Mouse (Mus musculus) hindbrain, embryonic 11.5 days (tissue): ENCODE data around the gene Bcl2l13. TPM values are rescaled to one million over a fixed set of nuclear protein-coding genes. Genes with fewer than 3 reads are reported as not detected.
A peak's percentile ranks its signal among the peaks of the same experiment; 100 is the strongest.
"Not testable (repeated sequence)": the region's sequence is repeated elsewhere in the genome, so short reads cannot be mapped to it uniquely, and the experiment has no call there.

Experiments
- ATAC-seq: fragments of 200-750 bp; cut with Nextera tagmentation; 2 replicates; pipeline ENCODE4 v1.8.0; 2017; ENCODE audit warnings: mild to moderate bottlenecking, moderate TSS enrichment, moderate library complexity; ENCODE audit not compliant: low FRiP score
- DNase-seq: peaks from one replicate; pipeline ENCODE4 v3.0.0-alpha.2; 2015; ENCODE audit warnings: low spot score
- H3K27ac ChIP-seq: fragments of 300-500 bp; sonication (generic); 2 replicates; pipeline ENCODE4 v1.5.1; 2014; ENCODE audit warnings: mild to moderate bottlenecking, low read depth, low read length
- H3K27me3 ChIP-seq: fragments of 300-500 bp; sonication (generic); 2 replicates; pipeline ENCODE4 v1.6.1; 2014; ENCODE audit warnings: mild to moderate bottlenecking, low read length, moderate library complexity, mixed read lengths; ENCODE audit not compliant: control insufficient read depth, insufficient read depth
- H3K36me3 ChIP-seq: fragments of 300-500 bp; sonication (generic); 2 replicates; pipeline ENCODE4 v1.6.1; 2014; ENCODE audit warnings: mild to moderate bottlenecking, low read length, moderate library complexity, mixed read lengths; ENCODE audit not compliant: control insufficient read depth, insufficient read depth
- H3K4me1 ChIP-seq: fragments of 300-500 bp; sonication (generic); replicated peaks from 2 replicates; pipeline ENCODE4 v1.6.1; 2014; ENCODE audit warnings: low read length, mixed read lengths; ENCODE audit not compliant: control insufficient read depth, insufficient read depth
- H3K4me2 ChIP-seq: fragments of 300-500 bp; sonication (generic); replicated peaks from 2 replicates; pipeline ENCODE4 v1.6.1; 2014; ENCODE audit warnings: mild to moderate bottlenecking, low read depth, low read length
- H3K4me3 ChIP-seq: fragments of 300-500 bp; sonication (generic); 2 replicates; pipeline ENCODE4 v1.5.1; 2014; ENCODE audit warnings: low read depth, low read length
- H3K9ac ChIP-seq: fragments of 300-500 bp; sonication (generic); 2 replicates; pipeline ENCODE4 v1.6.1; 2014; ENCODE audit warnings: low read depth, low read length
- H3K9me3 ChIP-seq: fragments of 300-500 bp; sonication (generic); 2 replicates; pipeline ENCODE4 v1.6.1; 2016; ENCODE audit warnings: low read length; ENCODE audit not compliant: control insufficient read depth
- WGBS: fragments of 180-500 bp; shearing (Covaris S2); extraction: QIAGEN DNeasy Blood & Tissue Kit; methylation state at CpG from one replicate; pipeline ENCODE4 v1.1.7; 2014; 5-methylcytosine and 5-hydroxymethylcytosine counted together
- polyA plus RNA-seq: library from polyadenylated mRNA; unstranded; fragments of >200 nt; fragmentation: Nextera tagmentation; extraction: Ambion mirVana; gene quantifications from 2 replicates; pipeline ENCODE4 v1.2.1, GENCODE M21; 2014

Bcl2l13 gene
- polyA plus RNA-seq, 1 experiment from 2014 or later, result 31.7 TPM

DNA sequence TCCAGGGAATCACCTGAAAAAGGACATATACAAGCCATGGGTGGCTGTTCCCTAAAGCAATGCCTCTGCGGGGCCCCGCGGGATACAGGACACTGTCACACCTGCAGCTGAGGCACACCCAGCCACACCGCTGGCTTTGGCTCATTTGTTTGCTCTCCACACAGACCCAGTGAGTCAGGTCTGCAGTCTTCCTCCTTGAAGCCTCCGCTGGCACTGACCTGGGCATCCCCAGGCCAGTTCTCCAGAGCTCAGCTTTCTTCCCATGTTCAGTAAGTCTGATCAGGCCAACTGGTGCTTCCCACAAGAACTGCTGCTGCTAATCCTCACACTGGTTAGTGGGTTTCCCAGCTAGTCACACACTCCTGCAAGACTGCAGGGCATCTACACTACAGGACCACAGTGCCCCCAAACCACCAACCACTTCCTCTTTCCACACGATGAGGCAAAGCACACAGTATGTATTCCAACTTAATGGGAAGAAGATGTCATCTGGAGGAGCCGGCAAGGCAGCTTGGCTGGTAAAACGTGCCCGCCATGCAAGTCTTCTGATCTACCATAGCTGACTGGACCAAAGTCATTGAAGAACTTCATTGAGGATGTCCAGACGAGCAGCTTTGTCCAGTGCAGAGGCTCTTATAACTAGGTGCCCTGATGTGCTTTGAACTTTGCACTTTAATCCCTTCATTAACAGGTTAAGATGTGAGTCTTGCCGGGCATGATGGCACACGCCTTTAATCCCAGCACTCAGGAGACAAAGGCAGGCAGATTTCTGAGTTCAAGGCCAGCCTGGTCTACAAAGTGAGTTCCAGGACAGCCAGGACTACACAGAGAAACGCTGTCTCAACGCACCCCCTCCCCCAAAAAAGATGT is 66.0 kb downstream of the Bcl2l13 start:
- Histone ChIP-seq H3K9ac (no peak overlapping the region), H3K27me3 (no peaks in the 10 kb centered on the region), H3K4me2 (no peak overlapping the region), H3K4me1 (no peaks in the 10 kb centered on the region), H3K36me3 (no peaks in the 10 kb centered on the region), H3K9me3 (no peaks in the 10 kb centered on the region), H3K4me3 (no peak overlapping the region), H3K27ac (no peak overlapping the region)
- 90% methylated on average over 14 of the region's 14 CpGs for WGBS
- no peak for ATAC-seq
- no peak for DNase-seq

DNA sequence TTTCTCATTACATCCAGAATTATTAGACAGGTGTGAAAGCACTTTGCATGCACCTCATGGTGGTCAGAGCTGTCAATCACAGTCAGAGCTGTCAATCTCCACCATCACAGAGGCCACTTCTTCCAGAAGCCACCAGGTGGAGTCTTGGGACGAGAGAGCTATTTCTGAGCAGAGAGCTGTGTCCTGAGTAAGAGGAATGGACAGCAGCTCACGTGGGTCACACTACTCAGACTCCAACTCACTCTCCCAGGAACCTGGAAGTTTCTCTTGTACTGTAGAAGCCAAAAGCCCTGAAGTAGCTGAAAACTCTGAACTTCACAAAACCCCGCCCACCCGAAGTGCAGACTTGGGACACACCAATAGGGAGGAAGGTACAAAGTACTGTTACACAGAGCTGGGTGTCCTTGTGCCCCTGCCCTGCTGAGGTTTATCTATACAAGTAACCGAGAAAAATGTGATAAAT is 67.5 kb downstream of the Bcl2l13 start:
- no peaks in the 10 kb centered on the region for H3K27me3 ChIP-seq
- H3K9me3 ChIP-seq, result no peaks in the 10 kb centered on the region
- no peaks in the 10 kb centered on the region for H3K4me1 ChIP-seq
- no peak for ATAC-seq
- peak; percentile 36 for DNase-seq
- H3K4me3 ChIP-seq, result no peak overlapping the region
- 61% methylated on average over 5 of the region's 5 CpGs for whole genome bisulfite sequencing
- no peak overlapping the region for H3K4me2 ChIP-seq
- H3K9ac ChIP-seq, result no peak overlapping the region
- H3K36me3 ChIP-seq, result no peaks in the 10 kb centered on the region
- H3K27ac ChIP-seq, result no peak overlapping the region

DNA sequence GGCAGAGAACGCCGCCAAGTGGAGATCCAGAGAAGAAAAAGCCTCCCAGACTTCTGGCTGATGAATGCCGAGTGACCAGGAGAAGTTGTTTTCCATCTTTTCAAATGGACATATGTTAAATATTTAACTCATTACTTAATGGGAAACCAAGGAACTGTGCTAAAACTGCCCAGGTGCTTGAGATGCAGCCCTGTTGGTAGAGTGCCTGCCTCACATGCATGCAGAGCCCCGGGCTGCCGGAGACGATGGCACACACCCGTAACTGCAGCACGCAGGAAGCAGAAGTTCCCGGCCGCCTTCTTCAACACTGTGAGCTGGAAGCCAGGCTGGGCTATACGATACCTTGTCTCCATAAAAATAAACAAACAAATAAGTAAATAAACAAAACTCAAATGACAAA is 67.9 kb downstream of the Bcl2l13 start:
- DNase-seq (no peak), ATAC-seq (no peak)
- H3K9me3 ChIP-seq, result no peaks in the 10 kb centered on the region
- H3K27me3 ChIP-seq, result no peaks in the 10 kb centered on the region
- H3K4me1 ChIP-seq, result no peaks in the 10 kb centered on the region
- H3K9ac ChIP-seq, result no peak overlapping the region
- 89% methylated on average over 11 of the region's 11 CpGs for WGBS
- H3K4me3 ChIP-seq, result no peak overlapping the region
- H3K36me3 ChIP-seq, result no peaks in the 10 kb centered on the region
- H3K27ac ChIP-seq, result no peak overlapping the region
- no peak overlapping the region for H3K4me2 ChIP-seq

DNA sequence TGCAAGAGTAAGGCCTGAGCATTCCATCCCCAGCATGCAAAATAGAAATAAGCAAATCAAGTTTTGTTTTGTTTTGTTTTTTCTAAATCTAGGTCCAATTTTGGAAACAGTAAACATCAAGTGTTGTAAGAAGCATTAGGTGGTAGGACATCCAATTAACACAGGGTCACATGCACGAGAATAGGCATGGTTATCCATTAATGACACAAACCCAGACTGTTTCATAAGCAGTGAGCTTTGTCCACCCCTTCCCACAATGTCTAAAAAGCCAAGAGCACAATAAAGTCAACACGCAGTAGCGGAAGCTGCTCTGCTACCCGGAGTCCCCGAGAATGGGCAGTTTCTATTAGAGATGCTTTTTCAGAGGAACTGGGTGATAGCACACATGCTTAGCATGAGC is 69.1 kb downstream of the Bcl2l13 start:
- H3K4me3 ChIP-seq, result no peak overlapping the region
- H3K36me3 ChIP-seq, result no peaks in the 10 kb centered on the region
- no peaks in the 10 kb centered on the region for H3K9me3 ChIP-seq
- ATAC-seq, result no peak
- no peak overlapping the region for H3K9ac ChIP-seq
- DNase-seq, result no peak
- 76% methylated on average over 5 of the region's 5 CpGs for WGBS
- H3K4me2 ChIP-seq, result no peak overlapping the region
- no peak overlapping the region for H3K27ac ChIP-seq
- no peaks in the 10 kb centered on the region for H3K4me1 ChIP-seq
- no peaks in the 10 kb centered on the region for H3K27me3 ChIP-seq

DNA sequence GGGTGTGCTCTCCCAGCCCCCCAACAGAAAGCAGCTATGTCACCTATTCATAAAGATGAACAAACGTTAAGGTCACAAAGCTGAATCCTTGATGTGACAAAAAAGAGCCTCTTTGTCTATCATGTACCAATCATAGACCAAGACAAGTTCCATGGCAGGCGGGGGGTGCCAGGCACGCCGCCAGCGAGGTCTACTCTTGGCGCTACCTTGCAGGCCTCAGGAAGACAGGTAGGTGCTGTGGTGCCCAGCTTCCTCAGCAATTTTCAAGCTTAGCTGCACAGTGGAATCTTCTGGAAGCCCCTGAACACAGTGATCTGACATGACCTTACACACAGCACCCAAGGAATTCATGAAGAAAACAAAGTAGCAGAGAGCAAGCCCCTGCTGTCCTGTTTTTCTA is 70.5 kb downstream of the Bcl2l13 start:
- WGBS, result 86% methylated on average over 6 of the region's 6 CpGs
- no peak overlapping the region for H3K4me3 ChIP-seq
- DNase-seq (no peak), ATAC-seq (no peak)
- H3K36me3 ChIP-seq, result no peaks in the 10 kb centered on the region
- no peaks in the 10 kb centered on the region for H3K4me1 ChIP-seq
- H3K27me3 ChIP-seq, result no peaks in the 10 kb centered on the region
- no peak overlapping the region for H3K9ac ChIP-seq
- no peak overlapping the region for H3K27ac ChIP-seq
- H3K9me3 ChIP-seq, result no peaks in the 10 kb centered on the region
- no peak overlapping the region for H3K4me2 ChIP-seq

DNA sequence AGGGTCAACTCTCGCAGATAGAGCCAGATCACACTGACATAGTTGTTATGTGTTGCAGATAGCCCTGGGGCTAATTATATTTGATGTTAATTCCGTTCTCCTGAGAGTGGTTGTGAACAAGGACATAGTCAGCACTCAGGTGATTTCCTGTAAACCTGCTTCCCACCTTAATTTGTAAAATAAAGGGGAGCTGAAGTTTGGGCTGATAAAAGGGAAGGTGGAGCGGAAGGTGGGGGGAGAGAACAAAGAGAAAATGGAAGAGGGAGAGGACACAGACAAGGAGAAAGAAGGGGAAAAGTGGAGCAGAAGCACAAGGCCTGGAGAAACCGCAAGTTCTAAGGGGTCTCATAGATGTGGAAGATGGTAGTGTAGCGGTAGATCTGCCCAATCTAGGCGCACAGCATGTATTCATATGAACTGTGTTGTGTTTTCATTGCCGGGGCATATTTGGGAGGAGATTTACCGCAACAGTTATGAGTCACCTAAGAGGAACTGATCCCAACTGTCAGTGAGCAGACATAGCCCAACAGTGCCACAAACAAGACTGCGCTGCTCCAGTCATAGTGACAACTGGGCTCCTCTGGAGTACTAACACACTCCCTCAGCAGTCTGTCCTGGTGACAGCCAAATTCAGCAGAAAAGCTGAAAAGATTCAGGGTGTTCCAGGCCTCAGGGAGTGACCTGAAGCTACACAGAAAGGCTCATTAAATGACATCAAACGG is 72.0 kb downstream of the Bcl2l13 start:
- H3K4me1 ChIP-seq, H3K27me3 ChIP-seq, H3K9me3 ChIP-seq, H3K27ac ChIP-seq, ATAC-seq, DNase-seq, H3K4me3 ChIP-seq, H3K9ac ChIP-seq, H3K36me3 ChIP-seq, H3K4me2 ChIP-seq: not testable (repeated sequence)
- 89% methylated on average over 9 of the region's 10 CpGs for WGBS

DNA sequence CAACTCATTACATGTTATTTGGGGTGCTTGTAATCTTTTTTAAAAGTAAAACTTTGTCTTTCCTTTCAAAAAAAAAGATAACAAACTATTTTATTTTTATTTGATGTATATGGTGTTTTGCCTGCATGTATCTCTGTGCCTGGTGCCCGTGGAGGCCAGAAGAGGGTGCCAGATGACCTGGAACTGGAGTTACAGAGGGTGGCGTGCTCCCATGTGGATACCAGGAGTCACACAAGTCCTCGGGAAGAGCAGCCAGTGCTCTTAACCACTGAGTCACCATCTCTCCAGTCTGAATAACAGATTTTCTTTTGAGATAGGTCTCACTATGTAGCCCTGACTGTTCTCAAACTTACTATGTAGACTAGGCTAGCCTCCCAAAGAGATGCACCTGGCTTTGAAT is 73.5 kb downstream of the Bcl2l13 start:
- DNase-seq (no peak), ATAC-seq (no peak)
- 85% methylated on average over 3 of the region's 3 CpGs for WGBS
- Histone ChIP-seq H3K4me1 (no peaks in the 10 kb centered on the region), H3K9me3 (no peaks in the 10 kb centered on the region), H3K27ac (no peak overlapping the region), H3K4me3 (no peak overlapping the region), H3K4me2 (no peak overlapping the region), H3K36me3 (no peaks in the 10 kb centered on the region), H3K9ac (no peak overlapping the region), H3K27me3 (no peaks in the 10 kb centered on the region)

DNA sequence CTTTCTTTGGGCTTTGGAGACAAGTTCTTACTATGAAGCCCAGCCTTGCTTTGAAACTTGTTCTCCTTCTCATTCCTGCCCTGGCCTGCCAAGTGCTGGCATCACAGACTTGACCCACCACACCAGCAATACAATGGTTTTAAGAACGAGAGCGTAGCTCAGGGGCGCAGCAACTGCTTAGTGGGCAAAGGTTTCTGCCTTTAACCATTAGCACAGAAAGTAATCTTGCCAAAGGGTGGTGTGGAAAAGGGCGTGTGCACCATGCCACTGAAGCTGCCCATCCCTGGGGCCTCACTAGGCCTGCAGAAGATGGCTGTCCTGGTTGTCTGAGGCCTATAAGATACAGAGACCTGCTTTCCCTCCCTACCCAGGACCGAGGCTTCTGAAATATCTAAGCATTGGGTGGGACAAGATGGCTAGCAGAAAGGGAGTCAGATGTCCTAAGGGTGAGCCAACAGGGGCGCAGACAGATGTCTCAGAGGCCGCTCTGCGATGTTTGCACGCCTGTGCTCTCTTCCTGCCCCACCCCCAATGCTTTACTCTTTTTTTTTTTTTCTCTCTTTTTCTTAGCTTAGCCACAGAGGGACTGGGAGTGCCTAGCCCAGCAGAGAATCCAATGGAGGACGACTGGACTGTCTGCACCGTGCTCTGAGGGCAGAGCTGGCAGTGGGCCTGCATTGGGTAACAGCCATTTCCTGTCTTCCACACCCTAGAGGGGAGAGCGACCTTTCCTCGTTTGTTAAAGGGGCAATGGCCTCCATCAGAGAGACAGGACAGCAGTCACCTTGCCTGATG is 75.4 kb downstream of the Bcl2l13 start:
- Histone ChIP-seq H3K36me3 (no peaks in the 10 kb centered on the region), H3K9me3 (no peaks in the 10 kb centered on the region), H3K4me1 (no peaks in the 10 kb centered on the region), H3K9ac (no peak overlapping the region), H3K4me2 (no peak overlapping the region), H3K27me3 (no peaks in the 10 kb centered on the region), H3K27ac (no peak overlapping the region), H3K4me3 (no peak overlapping the region)
- 84% methylated on average over 13 of the region's 13 CpGs for WGBS
- ATAC-seq, result no peak
- DNase-seq, result no peak
